Mouse (Mus musculus): Measurements from ENCODE around the gene S100a14. TPM values are rescaled to one million over a fixed set of nuclear protein-coding genes. Genes with fewer than 3 reads are reported as not detected.

S100a14 gene
- polyA plus RNA-seq, 1 experiment from 2014 or later: 0.19 TPM

GRCm38 (mm10) chr3:90537905-90538296, 11.2 kb downstream of the S100a14 start:
- in situ Hi-C loops (cut with MboI; ENCODE audit: low pct_unique_long_range_greater_than_20kb): no loop called here
- H3K27me3 ChIP-seq: no peaks in the 10 kb centered on the region
- ChIA-PET POLR2A (interaction anchor here (1.1 to 1.5 kb wide), 5 partner anchors 13 to 76 kb away, joined by 3 to 4 read pairs (median 3); no protein-coding TSS in a partner anchor), CTCF (interaction anchor here (1.0 to 4.6 kb wide), 7 partner anchors 8 to 78 kb away, joined by 3 to 38 read pairs (median 4); partner anchors contain the start of gene S100a14)
- no peak for TF ChIP-seq CTCF (IDR thresholded peaks at IDR 0.05)
- ATAC-seq (no peak), DNase-seq (ENCODE audit: low read depth, low spot score) (no peak)

GRCm38 (mm10) chr3:90540904-90541303, 14.2 kb downstream of the S100a14 start:
- CTCF ChIA-PET: interaction anchor here (0.9 kb wide), 1 partner anchor 40 kb away, joined by 3 read pairs; no protein-coding TSS in a partner anchor
- ATAC-seq: no peak
- in situ Hi-C loops (cut with MboI; ENCODE audit: low pct_unique_long_range_greater_than_20kb): no loop called here
- TF ChIP-seq CTCF (IDR thresholded peaks at IDR 0.05): no peak
- POLR2A ChIA-PET: interaction anchor here (0.6 kb wide), 1 partner anchor 9 kb away, joined by 3 read pairs; no protein-coding TSS in a partner anchor
- H3K27me3 ChIP-seq: no peaks in the 10 kb centered on the region
- DNase-seq (ENCODE audit: low read depth, low spot score): no peak

- TF ChIP-seq CTCF (IDR thresholded peaks at IDR 0.05): no peak
- in situ Hi-C loops (cut with MboI; ENCODE audit: low pct_unique_long_range_greater_than_20kb): no loop called here
- ATAC-seq: peak; percentile 74
- ChIA-PET CTCF (interaction anchor here (0.9 to 3.0 kb wide), 8 partner anchors 10 to 65 kb away, joined by 3 to 10 read pairs (median 4); partner anchors contain the start of gene S100a16), POLR2A (interaction anchor here (0.5 to 1.5 kb wide), 3 partner anchors 9 to 36 kb away, joined by 3 to 4 read pairs (median 4); no protein-coding TSS in a partner anchor)
- no peaks in the 10 kb centered on the region for H3K27me3 ChIP-seq
- DNase-seq (ENCODE audit: low read depth, low spot score): peak; percentile 89
Measured at GRCm38 (mm10) chr3:90549676-90550420, 23.2 kb downstream of the S100a14 start.

- DNase-seq (ENCODE audit: low read depth, low spot score) (no peak), ATAC-seq (no peak)
- in situ Hi-C loops (cut with MboI; ENCODE audit: low pct_unique_long_range_greater_than_20kb): no loop called here
- CTCF ChIA-PET: interaction anchor here (0.9 to 1.6 kb wide), 4 partner anchors 25 to 65 kb away, joined by 3 to 4 read pairs (median 4); no protein-coding TSS in a partner anchor
- POLR2A ChIA-PET: no interaction called here
- no peaks in the 10 kb centered on the region for H3K27me3 ChIP-seq
- no peak for TF ChIP-seq CTCF (IDR thresholded peaks at IDR 0.05)
Measured at GRCm38 (mm10) chr3:90550421-90550790, 23.8 kb downstream of the S100a14 start.

GRCm38 (mm10) chr3:90552231-90552630, 25.6 kb downstream of the S100a14 start:
- CTCF ChIA-PET: interaction anchor here (0.8 to 5.1 kb wide), 3 partner anchors 8 to 23 kb away, joined by 3 to 20 read pairs (median 3); no protein-coding TSS in a partner anchor
- no peak for DNase-seq (ENCODE audit: low read depth, low spot score)
- ATAC-seq: no peak
- POLR2A ChIA-PET: no interaction called here
- H3K27me3 ChIP-seq: no peaks in the 10 kb centered on the region
- in situ Hi-C loops (cut with MboI; ENCODE audit: low pct_unique_long_range_greater_than_20kb): no loop called here
- TF ChIP-seq CTCF (IDR thresholded peaks at IDR 0.05): no peak

- in situ Hi-C loops (cut with MboI; ENCODE audit: low pct_unique_long_range_greater_than_20kb): no loop called here
- no peak for TF ChIP-seq CTCF (IDR thresholded peaks at IDR 0.05)
Measured at GRCm38 (mm10) chr3:90555954-90556353, 29.3 kb downstream of the S100a14 start.

GRCm38 (mm10) chr3:90560008-90560628, 33.5 kb downstream of the S100a14 start, which contains the start of gene S100a3:
S100a3 (plus strand) TSS chr3:90560578.
- POLR2A ChIA-PET: no interaction called here
- DNase-seq (ENCODE audit: low read depth, low spot score): no peak
- TF ChIP-seq CTCF (IDR thresholded peaks at IDR 0.05): no peak

More at GRCm38 (mm10) chr3:90555954-90556353, 29.3 kb downstream of the S100a14 start:
- no peaks in the 10 kb centered on the region for H3K27me3 ChIP-seq
- ATAC-seq (no peak), DNase-seq (ENCODE audit: low read depth, low spot score) (no peak)
- POLR2A ChIA-PET: interaction anchor here (0.7 kb wide), 1 partner anchor 10 kb away, joined by 3 read pairs; no protein-coding TSS in a partner anchor
- CTCF ChIA-PET: interaction anchor here (1.0 to 5.1 kb wide), 6 partner anchors 10 to 25 kb away, joined by 3 to 20 read pairs (median 4); partner anchors contain the start of gene S100a16

GRCm38 (mm10) chr3:90574691-90575090, 48.0 kb downstream of the S100a14 start:
- in situ Hi-C loops (cut with MboI; ENCODE audit: low pct_unique_long_range_greater_than_20kb): no loop called here
- peak; percentile 60 for ATAC-seq
- peak; percentile 87 for DNase-seq (ENCODE audit: low read depth, low spot score)
- ChIA-PET CTCF (interaction anchor here (1.0 to 34.1 kb wide), 10 partner anchors 8 to 135 kb away, joined by 3 to 615 read pairs (median 6); partner anchors contain the start of genes Gm42674, S100a16, S100a3 and S100a4), POLR2A (no interaction called here)
- no peak for TF ChIP-seq CTCF (IDR thresholded peaks at IDR 0.05)
- no peaks in the 10 kb centered on the region for H3K27me3 ChIP-seq

More at GRCm38 (mm10) chr3:90560008-90560628, 33.5 kb downstream of the S100a14 start, which contains the start of gene S100a3:
- in situ Hi-C loops (cut with MboI; ENCODE audit: low pct_unique_long_range_greater_than_20kb): no loop called here
- ATAC-seq: no peak
- CTCF ChIA-PET: interaction anchor here (0.9 to 3.3 kb wide), 7 partner anchors 11 to 92 kb away, joined by 3 to 17 read pairs (median 4); partner anchors contain the start of gene S100a14
- H3K27me3 ChIP-seq: peaks cover 4% of the 10 kb centered on the region

- no peaks in the 10 kb centered on the region for H3K27me3 ChIP-seq
- CTCF ChIA-PET: interaction anchor here (1.0 to 34.1 kb wide), 11 partner anchors 8 to 135 kb away, joined by 3 to 615 read pairs (median 6); partner anchors contain the start of genes Gm42674, S100a14, S100a16 and S100a3
- TF ChIP-seq CTCF (IDR thresholded peaks at IDR 0.05): no peak
- POLR2A ChIA-PET: no interaction called here
- in situ Hi-C loops (cut with MboI; ENCODE audit: low pct_unique_long_range_greater_than_20kb): no loop called here
- DNase-seq (ENCODE audit: low read depth, low spot score): no peak
- ATAC-seq: no peak
Measured at GRCm38 (mm10) chr3:90575320-90575719, 48.7 kb downstream of the S100a14 start.
